Mouse (Mus musculus) monocyte, adult 2 months (primary cell): Measurements from ENCODE around the gene Lhfpl3.
"Not testable (repeated sequence)": the region's sequence is repeated elsewhere in the genome, so short reads cannot be mapped to it uniquely, and the experiment has no call there.

Experiments
- DNase-seq, 2 experiments: peaks; one replicate each; pipeline ENCODE4 v3.0.0; 2022; ENCODE audit warnings: low spot score in 2 of 2, low read depth in 1 of 2

Lhfpl3 gene

GRCm38 (mm10) chr5:22745885-22746532 lies at the start of gene Lhfpl3:
Gene Lhfpl3, plus strand, starts transcription at chr5:22746059.
- no peak for DNase-seq

GRCm38 (mm10) chr5:22706271-22706670 lies 39.6 kb upstream of the Lhfpl3 start:
- DNase-seq, result not testable (repeated sequence)

- no peak for DNase-seq
Observed at GRCm38 (mm10) chr5:22745529-22745884, 352 bp upstream of the Lhfpl3 start.

GRCm38 (mm10) chr5:22746533-22747021 lies 718 bp downstream of the Lhfpl3 start:
- no peak for DNase-seq

- no peak for DNase-seq
Observed at GRCm38 (mm10) chr5:22747305-22747704, 1.4 kb downstream of the Lhfpl3 start.

- DNase-seq, result no peak
Observed at GRCm38 (mm10) chr5:22757261-22757660, 11.4 kb downstream of the Lhfpl3 start.

- DNase-seq, result no peak
Observed at GRCm38 (mm10) chr5:22770726-22771125, 24.9 kb downstream of the Lhfpl3 start.

- DNase-seq, result no peak
Observed at GRCm38 (mm10) chr5:22795361-22795760, 49.5 kb downstream of the Lhfpl3 start.

GRCm38 (mm10) chr5:22813426-22813825 lies 67.6 kb downstream of the Lhfpl3 start:
- DNase-seq, result no peak

- no peak for DNase-seq
Observed at GRCm38 (mm10) chr5:22829822-22830450, 84.1 kb downstream of the Lhfpl3 start.

GRCm38 (mm10) chr5:22851572-22851971 lies 105.7 kb downstream of the Lhfpl3 start:
- DNase-seq, result no peak

GRCm38 (mm10) chr5:22853503-22853902 lies 107.6 kb downstream of the Lhfpl3 start:
- no peak for DNase-seq

- DNase-seq, result no peak
Observed at GRCm38 (mm10) chr5:22856480-22856879, 110.6 kb downstream of the Lhfpl3 start.

- DNase-seq, result no peak
Observed at GRCm38 (mm10) chr5:22861399-22861798, 115.5 kb downstream of the Lhfpl3 start.

GRCm38 (mm10) chr5:22869031-22869430 lies 123.2 kb downstream of the Lhfpl3 start:
- DNase-seq, result no peak

GRCm38 (mm10) chr5:22872417-22872816 lies 126.6 kb downstream of the Lhfpl3 start:
- no peak for DNase-seq

- DNase-seq, result no peak
Observed at GRCm38 (mm10) chr5:22888345-22888744, 142.5 kb downstream of the Lhfpl3 start.

- DNase-seq, result no peak
Observed at GRCm38 (mm10) chr5:22889481-22889880, 143.6 kb downstream of the Lhfpl3 start.

- no peak for DNase-seq
Observed at GRCm38 (mm10) chr5:22897228-22897627, 151.4 kb downstream of the Lhfpl3 start.

- DNase-seq, result no peak
Observed at GRCm38 (mm10) chr5:22897656-22898289, 151.9 kb downstream of the Lhfpl3 start.

- no peak for DNase-seq
Observed at GRCm38 (mm10) chr5:22898593-22898992, 152.7 kb downstream of the Lhfpl3 start.

- no peak for DNase-seq
Observed at GRCm38 (mm10) chr5:22899913-22900312, 154.1 kb downstream of the Lhfpl3 start.
